Mouse (Mus musculus) erythroid progenitor cell, adult 5-6 weeks (primary cell): Measurements from ENCODE around the gene Ints6. TPM values are rescaled to one million over a fixed set of nuclear protein-coding genes. Genes with fewer than 3 reads are reported as not detected.
"Not testable (repeated sequence)": the region's sequence is repeated elsewhere in the genome, so short reads cannot be mapped to it uniquely, and the experiment has no call there.

Source experiments
- ATAC-seq: replicated peaks from 2 replicates; pipeline ENCODE4 v1.8.0; 2016; ENCODE audit warnings: moderate number of reproducible peaks, mild to moderate bottlenecking, moderate TSS enrichment, inconsistent platforms; ENCODE audit not compliant: poor library complexity, low FRiP score, severe bottlenecking
- total RNA-seq, 2 experiments: library from RNA; stranded (forward) in 1 of 2; stranded (reverse) in 1 of 2; fragments of 150-400 nt in 1 of 2; fragments of 186-747, 209-891 nt in 1 of 2; gene quantifications; 2 replicates each; pipeline versions ENCODE4 v1.2.3 to v1.2.4; 2015 to 2017; ENCODE audit warnings: low replicate concordance in 2 of 2

Gene Ints6
- total RNA-seq, 2 experiments from 2014 or later = 71.6 to 75.9 TPM

DNA sequence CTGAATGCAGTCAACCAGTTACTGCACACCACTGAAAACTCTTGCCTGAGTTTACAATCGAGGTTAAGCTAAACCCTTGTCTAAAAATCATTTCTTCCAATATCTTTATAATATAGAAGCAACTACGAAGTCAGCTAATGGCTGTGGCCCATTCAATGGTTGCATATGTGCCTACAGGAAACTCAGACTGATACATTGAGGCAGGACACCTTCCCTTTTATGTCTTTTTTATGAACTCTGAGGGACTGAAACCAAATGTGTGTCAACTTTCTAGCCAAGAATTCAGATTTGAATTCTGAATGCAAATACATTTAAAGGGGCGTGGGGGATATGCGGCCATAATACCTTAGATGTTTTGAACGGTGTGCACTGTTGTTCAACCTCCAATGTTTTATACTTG is 2.3 kb downstream of the Ints6 start:
- ATAC-seq = no peak

DNA sequence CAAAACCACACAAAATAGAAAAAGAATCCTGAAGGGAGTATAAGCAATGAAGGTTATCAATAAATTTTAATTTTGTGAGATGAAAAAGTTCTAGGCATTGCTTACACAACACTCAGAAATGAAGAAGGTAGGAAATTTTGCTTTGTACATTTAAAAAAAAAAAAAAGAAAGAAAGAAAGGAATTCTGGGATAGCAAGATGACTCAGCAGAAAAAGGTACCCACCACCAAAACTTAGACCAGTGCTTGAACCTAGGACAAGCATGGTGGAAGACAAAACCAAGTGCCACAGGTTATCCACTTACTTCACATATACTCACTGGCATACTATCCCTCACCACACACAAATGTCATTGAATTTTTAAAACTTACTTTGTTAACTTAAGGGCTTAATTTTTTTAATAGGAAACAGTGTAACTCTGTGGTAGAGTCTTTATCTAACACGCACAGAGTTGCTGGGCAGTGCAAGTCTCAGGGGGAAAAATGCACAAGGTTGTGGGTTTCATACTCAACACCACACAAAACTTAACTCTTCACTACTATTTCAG is 5.8 kb downstream of the Ints6 start:
- ATAC-seq = no peak

DNA sequence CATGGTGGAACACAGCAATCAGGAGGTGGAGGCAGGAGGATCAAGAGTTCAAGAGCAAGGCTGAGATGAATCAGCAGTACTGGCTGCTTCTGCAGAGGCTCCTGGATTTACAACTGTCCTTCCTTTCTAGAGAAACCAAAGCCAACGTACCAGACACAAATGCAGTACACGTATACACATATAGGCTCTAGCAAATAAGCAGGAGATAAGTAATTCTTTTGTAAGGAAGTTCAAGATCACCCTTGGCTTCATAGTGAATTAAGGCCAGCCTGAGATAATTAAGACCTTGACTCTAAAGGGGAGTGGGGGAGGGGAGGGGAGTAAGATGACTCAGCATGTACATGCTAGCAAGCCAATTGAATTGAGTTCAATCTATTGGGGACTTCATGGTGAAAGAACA is 9.5 kb downstream of the Ints6 start:
- peak; percentile 80 for ATAC-seq

DNA sequence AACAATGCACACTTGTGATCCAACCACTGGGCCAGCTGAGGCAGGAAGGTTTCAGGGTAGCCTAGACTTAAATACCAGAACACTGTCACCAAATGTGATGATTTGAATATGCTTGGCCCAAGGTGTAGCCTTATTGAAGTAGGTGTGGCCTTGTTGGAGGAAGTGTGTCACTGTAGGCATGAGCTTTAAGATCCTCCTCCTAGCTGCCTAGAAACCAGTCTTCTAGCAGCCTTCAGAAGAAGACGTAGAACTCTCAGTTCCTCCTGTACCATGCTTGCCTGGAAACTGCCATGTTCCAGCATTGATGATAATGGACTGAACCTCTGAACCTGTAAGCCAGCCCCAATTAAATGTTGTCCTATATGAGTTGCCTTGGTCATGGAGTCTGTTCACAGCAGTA is 25.3 kb downstream of the Ints6 start:
- ATAC-seq = no peak

DNA sequence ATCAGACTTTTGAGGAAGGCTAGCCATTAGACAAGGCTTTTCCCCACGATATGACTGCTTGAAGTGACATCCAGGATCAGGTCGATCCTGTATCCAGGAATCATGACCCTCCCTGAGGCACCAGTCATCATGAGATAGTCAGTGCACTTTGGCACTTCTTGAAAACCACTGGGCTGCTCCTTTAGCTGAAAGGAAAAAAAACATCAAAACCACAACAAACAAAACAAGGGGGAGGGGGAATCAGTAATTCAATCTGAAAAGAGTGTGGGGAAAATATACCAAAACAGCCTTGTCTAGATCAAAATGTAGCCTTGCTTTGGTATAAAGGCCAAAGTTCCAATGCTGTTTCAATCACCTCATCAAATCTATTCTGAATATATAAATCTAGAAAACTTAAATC is 27.3 kb downstream of the Ints6 start:
- no peak for ATAC-seq

DNA sequence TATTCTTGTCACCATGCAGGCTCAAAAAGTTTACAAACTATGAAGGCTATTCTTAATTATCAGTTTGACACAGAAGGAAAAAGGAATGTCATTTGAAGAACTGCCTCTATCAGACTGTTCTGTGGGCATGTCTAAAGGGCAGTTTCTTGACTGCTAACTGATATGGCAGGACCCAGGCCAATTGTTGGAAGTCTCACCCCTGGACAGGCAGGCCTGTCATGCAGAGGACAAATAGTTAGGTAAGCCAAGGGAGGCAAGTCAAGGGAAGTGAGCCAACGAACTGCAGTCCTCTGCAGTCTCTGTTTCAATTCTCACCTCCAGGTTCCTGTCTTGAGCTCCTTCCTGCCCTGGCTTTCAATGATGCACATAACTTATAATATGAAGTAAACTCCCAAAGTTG is 29.1 kb downstream of the Ints6 start:
- ATAC-seq = no peak

DNA sequence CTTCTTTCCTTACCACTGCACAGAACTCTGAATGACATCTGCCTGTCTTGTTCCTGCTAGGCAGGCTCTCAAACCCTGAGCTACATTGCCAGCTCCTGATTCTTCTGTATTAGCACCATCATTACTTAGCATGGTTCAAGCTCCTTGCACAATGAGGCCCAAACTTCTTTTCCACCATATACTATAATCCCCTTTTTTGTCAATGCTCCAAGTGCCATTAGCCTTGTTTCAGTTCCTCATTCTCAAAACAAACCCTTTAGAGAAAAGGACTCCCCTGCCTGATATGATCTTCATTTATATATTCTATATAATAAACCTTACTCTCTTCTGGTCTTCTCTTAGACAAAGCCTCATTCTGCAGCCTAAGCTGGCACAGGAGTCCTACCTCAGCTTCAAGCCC is 36.4 kb downstream of the Ints6 start:
- ATAC-seq = no peak

DNA sequence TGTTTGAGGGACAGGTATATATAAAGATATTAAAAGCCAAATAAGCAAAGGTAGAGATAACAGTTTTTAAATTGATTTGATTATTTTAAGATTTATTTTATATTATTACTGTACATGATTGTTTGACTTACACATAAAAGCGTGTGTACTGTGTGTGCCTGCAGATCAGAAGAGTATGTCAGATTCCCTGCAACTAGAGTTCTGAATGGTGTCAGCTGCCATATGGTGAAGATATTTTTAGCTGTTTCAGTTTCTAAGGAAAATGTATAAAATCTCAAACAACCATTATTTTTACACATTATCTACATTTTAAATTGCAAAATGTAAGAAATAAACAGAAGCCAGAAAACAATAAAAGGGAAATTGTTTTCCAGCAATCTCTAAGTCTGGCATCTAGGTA is 39.3 kb downstream of the Ints6 start:
- ATAC-seq = no peak

DNA sequence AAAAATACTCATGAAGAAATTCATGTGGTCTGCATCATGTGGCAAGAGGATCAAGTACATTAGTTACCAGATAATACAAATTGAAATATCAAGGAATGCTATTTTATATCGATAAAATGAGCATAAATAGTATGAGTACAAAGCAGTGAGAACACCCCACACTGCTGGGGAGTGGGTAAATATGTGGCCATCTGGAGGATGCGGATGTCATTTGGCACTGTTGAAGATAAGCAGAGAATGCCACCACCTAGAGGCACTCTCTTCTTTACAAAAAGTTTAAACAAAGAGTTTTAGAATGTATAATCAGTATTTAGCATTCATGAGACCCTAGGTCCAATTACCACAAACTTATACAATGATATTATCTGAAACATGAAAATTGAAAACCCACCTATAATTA is 42.8 kb downstream of the Ints6 start:
- ATAC-seq = no peak

DNA sequence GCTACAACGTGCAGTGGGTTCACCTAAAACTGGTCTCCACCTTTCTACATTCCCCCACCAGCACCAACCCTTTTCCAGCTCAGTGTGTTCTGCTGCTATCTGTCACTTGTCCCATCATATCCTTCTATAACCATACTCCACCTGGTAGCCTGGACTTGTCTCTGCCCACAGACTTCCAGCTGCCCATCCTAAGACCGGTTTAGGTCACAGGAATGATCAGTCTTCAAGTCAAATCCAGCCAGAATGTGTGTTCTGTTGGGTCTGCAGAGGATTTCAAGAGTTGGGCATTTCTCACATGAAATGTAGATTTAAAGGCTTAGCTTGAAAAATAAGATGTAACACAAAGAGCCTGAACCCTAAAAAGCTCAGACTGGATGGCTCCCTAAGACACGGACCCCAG is 87.3 kb downstream of the Ints6 start:
- no peak for ATAC-seq

DNA sequence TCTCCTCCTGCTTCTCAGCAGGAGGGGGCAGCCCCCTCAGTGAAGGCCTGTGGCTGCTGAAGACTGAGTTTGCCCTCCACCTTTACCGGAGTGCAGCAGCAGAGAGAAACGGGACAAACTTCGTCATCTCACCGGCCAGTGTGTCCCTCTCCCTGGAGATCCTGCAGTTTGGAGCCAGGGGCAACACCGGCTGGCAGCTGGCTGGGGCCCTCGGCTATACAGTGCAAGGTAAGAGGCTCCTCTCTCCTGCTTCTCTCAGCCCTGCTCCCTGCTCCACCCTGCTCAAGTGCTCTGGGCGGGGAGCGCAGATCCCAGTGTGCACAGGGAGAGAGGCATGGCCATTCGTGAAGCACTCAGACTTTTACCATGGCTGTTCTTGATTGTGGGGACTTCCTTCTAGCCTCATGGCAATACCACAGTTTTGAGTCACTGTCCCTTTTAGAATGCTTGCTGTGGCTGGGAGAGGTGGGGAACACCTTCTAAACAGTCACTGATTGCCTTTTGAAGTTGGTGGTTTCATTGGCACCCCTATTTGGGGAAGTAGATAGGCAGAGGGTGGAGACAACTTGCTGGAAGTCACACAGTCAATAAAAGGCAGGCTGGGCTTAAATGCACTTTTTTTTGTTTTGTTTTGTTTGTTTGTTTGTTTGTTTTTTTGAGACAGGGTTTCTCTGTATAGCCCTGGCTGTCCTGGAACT is 95.8 kb downstream of the Ints6 start:
- no peak; the same call in 1 of the 2 replicates for ATAC-seq

DNA sequence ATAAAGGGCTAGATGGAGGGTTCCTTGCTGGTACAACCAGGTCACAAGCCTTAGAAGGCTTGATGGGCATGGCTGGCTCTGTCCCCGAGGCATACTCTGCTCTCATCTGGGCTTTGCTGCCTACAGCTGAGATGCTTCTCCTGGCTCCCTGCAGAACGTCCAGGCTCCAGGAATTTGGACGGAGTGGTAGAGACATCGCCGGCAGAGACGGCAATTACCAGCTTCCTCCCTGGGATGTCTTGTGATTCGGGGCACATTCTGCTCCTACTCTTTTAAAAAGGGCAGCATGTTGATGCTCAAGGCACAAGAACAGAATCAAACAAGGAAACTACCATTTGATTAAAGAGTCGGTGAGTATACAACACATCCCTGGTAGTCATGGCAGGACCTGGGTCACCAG is 97.6 kb downstream of the Ints6 start, which contains the start of gene Serpine3:
TSS of gene Serpine3 (plus strand) at position 301 of the 400 bp plus-strand sequence.
- ATAC-seq = 0 out of 2 replicates have a peak, but pooled peaks have one; percentile 19

DNA sequence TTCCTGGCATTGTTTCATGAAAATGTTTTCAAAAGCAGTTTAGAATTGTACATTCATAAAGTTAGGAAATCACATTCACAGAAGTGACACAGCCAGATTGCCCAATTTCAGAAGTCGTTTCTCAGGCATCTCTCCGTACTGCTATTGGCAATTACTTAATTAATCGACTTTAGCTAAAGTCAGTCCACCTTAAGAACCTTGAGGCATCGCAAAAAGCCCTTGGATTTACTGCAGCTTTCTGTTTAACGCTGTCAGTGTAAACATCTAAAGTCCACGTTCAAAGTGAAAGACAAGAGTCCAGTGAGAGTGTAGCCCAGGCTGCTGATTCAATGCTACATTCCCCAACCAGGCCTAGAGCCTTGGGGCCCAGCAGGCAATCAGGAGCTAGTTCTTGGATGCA is 98.6 kb downstream of the Ints6 start:
- ATAC-seq = no peak

DNA sequence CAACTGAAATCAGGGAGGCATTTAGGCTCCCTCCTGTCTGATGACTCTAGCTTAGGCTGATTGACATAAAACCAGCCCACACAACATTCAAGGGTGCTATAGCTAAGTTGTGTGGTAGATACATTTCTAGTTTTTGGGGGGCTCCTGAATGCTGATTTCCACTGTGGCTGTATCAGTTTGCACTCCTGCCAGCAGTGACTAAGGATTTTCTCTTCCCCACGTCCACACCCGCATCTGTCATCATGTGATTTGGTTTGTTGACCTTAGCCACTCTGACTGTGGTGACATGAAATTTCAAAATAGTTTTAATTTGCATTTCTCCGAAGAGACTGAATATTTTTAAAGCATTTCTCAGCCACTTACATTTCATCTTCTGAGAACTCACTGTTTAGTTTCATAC is 103.5 kb downstream of the Ints6 start:
- ATAC-seq = no peak

DNA sequence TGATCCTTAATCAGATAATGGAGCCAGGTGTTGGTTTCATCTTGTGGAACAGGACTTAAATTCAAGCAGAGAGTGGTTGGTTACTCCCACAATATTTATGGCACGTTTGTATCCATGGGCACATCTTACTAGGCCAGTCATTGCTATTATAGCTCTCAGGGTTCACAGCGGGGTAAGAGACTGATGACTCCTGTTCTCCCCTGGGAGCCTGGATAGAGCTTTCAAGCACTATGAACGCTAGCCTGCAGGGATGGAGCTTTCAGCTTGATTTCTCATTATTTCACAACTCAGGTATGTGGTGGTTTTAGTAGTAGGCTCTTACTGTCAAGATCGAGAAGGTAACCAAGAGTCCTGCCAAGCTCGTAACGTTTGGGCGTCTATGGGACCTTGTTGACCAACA is 105.0 kb downstream of the Ints6 start:
- ATAC-seq = no peak

DNA sequence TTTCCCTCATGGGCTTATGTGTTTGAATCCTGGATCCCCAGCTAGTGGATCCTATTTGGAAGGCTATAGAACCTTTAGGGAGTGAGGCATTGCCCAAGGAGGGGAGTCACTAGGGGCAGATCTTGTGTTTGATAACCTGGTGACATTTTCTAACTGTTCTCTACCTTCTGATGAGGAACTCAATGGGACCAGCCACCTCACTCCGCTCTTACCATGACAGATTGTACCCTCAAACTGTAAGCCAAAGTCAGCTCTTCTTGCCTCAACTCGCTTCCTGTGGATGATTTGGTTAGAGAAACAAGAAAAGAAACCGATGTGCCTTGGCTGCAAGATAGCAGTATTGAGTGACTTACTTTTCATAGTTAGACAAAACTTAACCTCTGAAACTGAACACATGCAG is 109.2 kb downstream of the Ints6 start:
- no peak for ATAC-seq

DNA sequence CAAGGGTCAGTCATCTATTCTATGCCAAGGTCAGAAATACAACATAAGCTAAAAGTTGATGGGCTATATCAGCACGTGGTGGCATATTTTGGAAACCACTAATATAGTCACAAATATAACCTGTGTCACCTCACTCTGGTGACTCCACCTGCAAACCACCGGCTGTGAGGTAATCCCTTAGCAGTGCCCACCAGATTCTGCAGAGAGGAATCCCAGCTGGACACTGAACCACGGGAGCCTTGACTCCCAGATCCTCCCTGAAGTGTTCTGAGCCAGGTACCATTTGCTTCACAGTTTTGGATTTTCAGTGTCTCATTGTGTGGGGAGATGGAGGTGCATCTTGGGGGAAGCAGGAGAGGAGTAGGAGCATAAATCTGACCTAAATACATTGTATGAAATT is 110.6 kb downstream of the Ints6 start:
- ATAC-seq = no peak

DNA sequence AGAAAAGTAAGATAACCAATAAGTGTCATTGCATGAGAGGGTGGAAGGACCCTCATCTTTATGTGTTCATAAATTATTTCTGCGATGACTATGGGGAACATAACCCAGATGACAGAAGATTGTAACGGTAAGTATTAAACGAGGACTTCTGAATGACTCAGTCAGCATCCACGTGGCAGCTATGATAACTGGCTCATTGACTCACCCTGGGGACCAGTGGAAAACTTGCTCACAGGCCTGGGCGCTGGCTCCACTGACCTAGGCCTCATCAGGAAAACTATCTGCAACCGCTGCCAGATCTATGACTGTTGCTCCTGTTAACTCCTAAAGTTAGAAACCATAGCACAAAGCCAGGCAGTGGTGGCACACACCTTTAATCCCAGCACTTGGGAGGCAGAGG is 112.6 kb downstream of the Ints6 start:
- no peak for ATAC-seq

DNA sequence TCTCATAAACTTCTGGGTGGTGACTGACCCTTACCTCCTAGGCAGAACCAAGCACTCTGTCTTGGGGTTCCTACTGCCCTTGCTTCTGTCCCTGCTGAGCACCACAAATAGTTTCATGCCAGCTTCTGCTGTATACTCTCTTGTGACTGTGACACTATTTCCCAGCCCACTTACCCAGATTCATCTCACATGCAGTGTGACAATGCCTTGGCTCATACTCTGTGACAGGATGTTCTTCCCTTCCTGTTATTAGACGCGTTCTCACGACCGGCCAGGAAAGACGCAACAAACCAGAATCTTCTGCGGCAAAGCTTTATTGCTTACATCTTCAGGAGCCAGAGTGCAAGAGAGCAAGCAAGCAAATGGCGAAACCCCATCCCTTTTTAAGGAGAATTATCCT is 118.6 kb downstream of the Ints6 start:
- ATAC-seq = not testable (repeated sequence)

DNA sequence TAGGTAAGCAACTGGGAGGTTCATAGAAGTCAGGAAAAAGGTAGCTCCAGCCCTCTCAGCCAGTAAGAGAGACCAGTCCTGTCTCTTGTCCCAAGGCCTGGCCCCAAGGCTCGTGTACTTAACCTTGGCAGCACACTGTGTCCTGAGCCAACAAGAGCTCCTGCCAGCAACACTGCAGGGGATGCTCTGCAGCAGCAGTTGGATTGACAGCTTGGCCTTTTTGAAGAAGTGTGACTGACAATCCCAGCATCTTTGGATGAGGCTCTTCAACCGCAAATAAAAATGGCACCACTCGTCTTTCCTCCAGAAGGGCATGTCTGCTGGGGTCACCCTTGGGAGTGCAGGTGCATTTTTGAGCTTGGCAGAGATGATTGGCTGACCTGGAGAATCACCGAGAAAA is 120.6 kb downstream of the Ints6 start:
- ATAC-seq = no peak

DNA sequence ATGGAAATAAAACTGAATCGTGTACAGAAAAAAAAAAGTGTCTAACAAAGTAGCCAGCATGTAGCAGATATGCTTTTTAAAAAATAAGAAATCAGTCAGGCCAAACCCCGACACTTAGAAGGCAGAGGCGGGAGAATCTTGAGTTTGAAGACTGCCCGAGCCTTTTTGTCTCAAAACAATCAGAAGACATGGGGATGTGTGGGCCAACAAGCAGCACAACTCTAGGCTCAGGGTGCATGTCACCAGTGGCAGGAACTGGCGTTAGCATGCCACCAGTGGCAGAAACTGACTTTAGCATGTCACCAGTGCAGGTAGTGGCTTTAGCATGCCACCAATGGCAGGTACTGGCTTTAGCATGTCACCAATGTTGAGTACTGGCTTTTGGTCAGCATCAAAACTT is 121.4 kb downstream of the Ints6 start:
- ATAC-seq = no peak

DNA sequence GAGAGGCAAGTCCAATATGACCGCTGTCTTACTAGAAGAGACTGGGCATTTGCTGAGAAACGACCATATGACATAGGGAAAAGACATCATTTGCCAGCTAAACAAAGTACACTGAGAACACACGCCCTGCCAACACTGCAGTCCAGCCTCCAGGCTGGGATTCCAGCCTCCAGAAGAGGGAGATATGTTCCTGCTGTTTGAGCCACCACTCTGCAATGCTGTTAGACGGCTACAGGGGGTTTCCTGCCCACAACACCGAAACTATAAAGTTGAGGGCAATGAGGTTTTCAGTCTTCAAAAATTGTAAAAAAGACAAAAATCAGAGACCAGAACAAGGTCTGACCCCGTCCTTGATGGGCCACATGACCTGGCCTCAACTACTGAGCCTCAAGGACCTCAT is 121.9 kb downstream of the Ints6 start:
- no peak for ATAC-seq
